Mouse (Mus musculus): ENCODE results near the gene Klf4. TPM values are rescaled to one million over a fixed set of nuclear protein-coding genes. Genes with fewer than 3 reads are reported as not detected.

The Klf4 gene
- 10 to 100 TPM in 1 of 4 experiments, 1 to 10 TPM in 3; 5.7 to 18.2 (median 6.6) TPM for total RNA-seq (2022)

- DNase-seq (ENCODE audit: low spot score in 2 of 2) = peak; percentile 85 to 89
Observed at GRCm38 (mm10) chr4:55532407-55533195, at the start of gene Klf4. Gene Klf4, minus strand, starts transcription at chr4:55532466.

GRCm38 (mm10) chr4:55571432-55571831 is 39.2 kb upstream of the Klf4 start:
- no peak for DNase-seq (ENCODE audit: low spot score in 2 of 2)

- peak in 1 of 2 experiments; percentile 5 for DNase-seq (ENCODE audit: low spot score in 2 of 2)
Observed at GRCm38 (mm10) chr4:55567986-55568385, 35.7 kb upstream of the Klf4 start.

GRCm38 (mm10) chr4:55567575-55567974 is 35.3 kb upstream of the Klf4 start:
- no peak for DNase-seq (ENCODE audit: low spot score in 2 of 2)

- DNase-seq (ENCODE audit: low spot score in 2 of 2) = no peak
Observed at GRCm38 (mm10) chr4:55564317-55564716, 32.1 kb upstream of the Klf4 start.

GRCm38 (mm10) chr4:55563050-55563449 is 30.8 kb upstream of the Klf4 start:
- peak; percentile 15 to 20 for DNase-seq (ENCODE audit: low spot score in 2 of 2)

GRCm38 (mm10) chr4:55562062-55562461 is 29.8 kb upstream of the Klf4 start:
- no peak for DNase-seq (ENCODE audit: low spot score in 2 of 2)

- DNase-seq (ENCODE audit: low spot score in 2 of 2) = no peak
Observed at GRCm38 (mm10) chr4:55546869-55547268, 14.6 kb upstream of the Klf4 start.

- no peak for DNase-seq (ENCODE audit: low spot score in 2 of 2)
Observed at GRCm38 (mm10) chr4:55542753-55543152, 10.5 kb upstream of the Klf4 start.

GRCm38 (mm10) chr4:55541654-55542053 is 9.4 kb upstream of the Klf4 start:
- DNase-seq (ENCODE audit: low spot score in 2 of 2) = no peak

- no peak for DNase-seq (ENCODE audit: low spot score in 2 of 2)
Observed at GRCm38 (mm10) chr4:55541221-55541620, 9.0 kb upstream of the Klf4 start.

- DNase-seq (ENCODE audit: low spot score in 2 of 2) = no peak
Observed at GRCm38 (mm10) chr4:55535012-55535411, 2.7 kb upstream of the Klf4 start.

GRCm38 (mm10) chr4:55534510-55534909 is 2.2 kb upstream of the Klf4 start:
- no peak for DNase-seq (ENCODE audit: low spot score in 2 of 2)

GRCm38 (mm10) chr4:55533803-55534254 is 1.6 kb upstream of the Klf4 start:
- no peak for DNase-seq (ENCODE audit: low spot score in 2 of 2)

- peak in 1 of 2 experiments; percentile 15 for DNase-seq (ENCODE audit: low spot score in 2 of 2)
Observed at GRCm38 (mm10) chr4:55533196-55533802, 1.0 kb upstream of the Klf4 start.

GRCm38 (mm10) chr4:55531856-55532406 is 335 bp downstream of the Klf4 start:
- DNase-seq (ENCODE audit: low spot score in 2 of 2) = no peak

- DNase-seq (ENCODE audit: low spot score in 2 of 2) = peak; percentile 10 to 28
Observed at GRCm38 (mm10) chr4:55531096-55531855, 990 bp downstream of the Klf4 start.

GRCm38 (mm10) chr4:55530731-55531095 is 1.6 kb downstream of the Klf4 start:
- no peak for DNase-seq (ENCODE audit: low spot score in 2 of 2)

- peak; percentile 60 to 75 for DNase-seq (ENCODE audit: low spot score in 2 of 2)
Observed at GRCm38 (mm10) chr4:55530236-55530635, 2.0 kb downstream of the Klf4 start.

GRCm38 (mm10) chr4:55528404-55528803 is 3.9 kb downstream of the Klf4 start:
- DNase-seq (ENCODE audit: low spot score in 2 of 2) = no peak

- no peak for DNase-seq (ENCODE audit: low spot score in 2 of 2)
Observed at GRCm38 (mm10) chr4:55527931-55528330, 4.3 kb downstream of the Klf4 start.

Measured in gastrocnemius, adult 8-10 months (tissue).